Comparison of ENCODE assay signal across 14 mouse cellular contexts in the genomic region with DNA sequence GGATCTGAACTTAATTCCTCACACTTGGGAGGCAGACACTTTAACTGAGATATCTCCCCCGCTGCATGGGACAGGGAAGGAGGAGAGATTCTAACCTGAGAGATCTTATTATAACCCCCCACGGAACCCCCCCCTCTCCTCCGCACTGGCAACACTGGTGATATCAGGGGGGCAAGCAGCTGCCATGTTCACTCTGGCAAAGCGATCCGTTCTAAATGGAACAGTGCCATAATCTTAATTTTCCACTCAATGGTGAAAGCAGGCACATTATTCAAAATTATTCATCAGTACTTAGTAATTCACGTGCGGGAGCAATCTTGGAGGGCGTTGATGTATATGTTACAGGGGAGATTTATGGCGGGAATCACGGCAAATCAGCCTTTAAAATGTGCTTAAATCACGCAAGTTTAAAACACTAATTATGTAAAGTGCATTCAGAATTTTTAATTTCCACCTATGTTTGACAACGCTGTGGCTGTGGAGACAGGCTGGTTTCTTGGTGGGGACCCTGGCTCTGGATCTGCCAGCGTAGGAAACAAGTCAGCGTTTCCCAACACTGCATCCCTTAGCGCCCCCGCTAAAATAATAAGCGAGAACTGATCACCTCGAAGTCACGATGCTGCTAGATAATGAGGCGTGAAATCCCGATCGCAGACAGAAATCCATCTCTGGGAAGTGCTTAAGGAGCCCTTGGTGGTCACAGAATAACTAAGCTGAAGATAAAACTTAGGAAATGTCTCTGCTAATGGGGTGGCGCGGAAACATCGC.
A peak's percentile ranks its signal among the peaks of the same experiment; 100 is the strongest.
DNase-seq lines count a peak whose midpoint lies in the region; ATAC-seq and TF ChIP-seq lines count a peak whose summit lies in the region.
"Had no signal": no experiment of that assay in that cellular context is flagged by ENCODE, and none has a peak within 500 bp of the region (broad histone marks: within the 10 kb centered on the region; RNA-seq: fewer than 3 reads in every experiment).

No protein-coding gene starts in this region.

- WGBS in hindbrain, embryonic 12.5 days: 64% methylated on average over 25 of the region's 25 CpGs
- 78% methylated on average over 25 of the region's 25 CpGs for WGBS in hindbrain, embryonic 10.5 days
- 40% methylated on average over 25 of the region's 25 CpGs for WGBS in midbrain, embryonic 14.5 days

- no peak overlapping the region for H3K9ac ChIP-seq in hindbrain, embryonic 12.5 days
- H3K9ac ChIP-seq in midbrain, embryonic 14.5 days (replicated peaks; ENCODE audit: low read length): no peak overlapping the region
- H3K9ac ChIP-seq: liver, embryonic 13.5 days had no signal

- TF ChIP-seq POLR2A in brain, embryonic 14.5 days (IDR thresholded peaks at IDR 0.05; ENCODE audit: borderline replicate concordance, extremely low read depth, insufficient read depth, insufficient read length, poor library complexity, severe bottlenecking): no peak

- H3K4me3 ChIP-seq in hindbrain, embryonic 12.5 days: no peak overlapping the region
- H3K4me3 ChIP-seq in hindbrain, embryonic 10.5 days: no peak overlapping the region
- no peak overlapping the region for H3K4me3 ChIP-seq in midbrain, embryonic 14.5 days (replicated peaks; ENCODE audit: low read depth, low read length)
- H3K4me3 ChIP-seq: heart, adult 2 months; liver, embryonic 13.5 days had no signal

- H3K27me3 ChIP-seq in hindbrain, embryonic 12.5 days: no peaks in the 10 kb centered on the region
- no peaks in the 10 kb centered on the region for H3K27me3 ChIP-seq in hindbrain, embryonic 10.5 days (ENCODE audit: insufficient read depth, poor library complexity, severe bottlenecking)
- no peaks in the 10 kb centered on the region for H3K27me3 ChIP-seq in midbrain, embryonic 14.5 days (ENCODE audit: control insufficient read depth, insufficient read depth, low read length)
- H3K27me3 ChIP-seq: liver, embryonic 13.5 days had no signal

- H3K9me3 ChIP-seq in hindbrain, embryonic 12.5 days (replicated peaks): no peaks in the 10 kb centered on the region
- H3K9me3 ChIP-seq in hindbrain, embryonic 10.5 days: no peaks in the 10 kb centered on the region
- H3K9me3 ChIP-seq in midbrain, embryonic 14.5 days (ENCODE audit: control insufficient read depth, low read length): no peaks in the 10 kb centered on the region

- no peaks in the 10 kb centered on the region for H3K36me3 ChIP-seq in hindbrain, embryonic 12.5 days
- H3K36me3 ChIP-seq in hindbrain, embryonic 10.5 days: no peaks in the 10 kb centered on the region
- no peaks in the 10 kb centered on the region for H3K36me3 ChIP-seq in midbrain, embryonic 14.5 days (ENCODE audit: control insufficient read depth, insufficient read depth, low read length)
- H3K36me3 ChIP-seq: liver, embryonic 13.5 days had no signal

- no peak for TF ChIP-seq CTCF in brain, embryonic 14.5 days (IDR thresholded peaks at IDR 0.05; ENCODE audit: borderline replicate concordance, extremely low read depth, insufficient read depth, insufficient read length)

- peak; percentile 21 to 46 for DNase-seq in cerebellum, postnatal 14 days
- DNase-seq in cerebellum, postnatal 25 days: no peak
- no peak for DNase-seq in hindbrain, embryonic 10.5 days (ENCODE audit: low spot score)
- peak; percentile 84 for DNase-seq in brain, embryonic 14.5 days (ENCODE audit: low read depth)
- peak; percentile 56 for DNase-seq in midbrain, embryonic 14.5 days
- DNase-seq in T-cell, adult 2 months (ENCODE audit: low spot score): no peak
- no peak for DNase-seq in liver
- DNase-seq: adrenal gland, adult 8-10 months; heart, adult 2 months; kidney, adult 18-20 months; liver, embryonic 13.5 days; lung, postnatal 36 days; thymus, adult 18-20 months had no signal

- H3K27ac ChIP-seq in hindbrain, embryonic 12.5 days: no peak overlapping the region
- H3K27ac ChIP-seq in hindbrain, embryonic 10.5 days: no peak overlapping the region
- H3K27ac ChIP-seq in midbrain, embryonic 14.5 days (replicated peaks; ENCODE audit: low read depth, low read length): no peak overlapping the region
- H3K27ac ChIP-seq: heart, adult 2 months; liver, embryonic 13.5 days had no signal

- peak; percentile 35 for ATAC-seq in hindbrain, embryonic 12.5 days (ENCODE audit: low FRiP score)
- ATAC-seq in midbrain, embryonic 14.5 days (ENCODE audit: low FRiP score, low TSS enrichment): no peak

- no peak overlapping the region for H3K4me2 ChIP-seq in hindbrain, embryonic 12.5 days (replicated peaks)
- peak overlapping the region; percentile 33 for H3K4me2 ChIP-seq in midbrain, embryonic 14.5 days (ENCODE audit: low read length)
- H3K4me2 ChIP-seq: liver, embryonic 13.5 days had no signal

- peaks cover 12% of the 10 kb centered on the region; the same call in 1 of the 2 replicates for H3K4me1 ChIP-seq in hindbrain, embryonic 12.5 days
- H3K4me1 ChIP-seq in hindbrain, embryonic 10.5 days (replicated peaks): peaks cover 29% of the 10 kb centered on the region
- H3K4me1 ChIP-seq in midbrain, embryonic 14.5 days (ENCODE audit: control insufficient read depth, insufficient read depth, low read length): peaks cover 13% of the 10 kb centered on the region
- H3K4me1 ChIP-seq: liver, embryonic 13.5 days had no signal

Comparison
In these comparisons a context has a peak if more than half of its experiments do, and no peak if none do; other contexts are left out.
1. DNase-seq: peak in cerebellum, postnatal 14 days (2 of 2), brain, embryonic 14.5 days (single experiment) and midbrain, embryonic 14.5 days (single experiment); none in cerebellum, postnatal 25 days (0 of 2), hindbrain, embryonic 10.5 days (single experiment), T-cell, adult 2 months (single experiment) and liver (single experiment).